Mouse (Mus musculus): ENCODE data around the gene Zfp970. TPM values are rescaled to one million over a fixed set of nuclear protein-coding genes. Genes with fewer than 3 reads are reported as not detected.
"Not testable (repeated sequence)": the region's sequence is repeated elsewhere in the genome, so short reads cannot be mapped to it uniquely, and the experiment has no call there.

Gene Zfp970
- polyA plus RNA-seq, 1 experiment from 2014 or later, result 13.1 TPM

GRCm38 (mm10) chr2:177523061-177523460, 58.5 kb downstream of the Zfp970 start:
- Histone ChIP-seq H3K4me3 (ENCODE audit: inconsistent target) (no peak overlapping the region), H3K79me2 (ENCODE audit: inconsistent target) (no peaks in the 10 kb centered on the region), H3K27ac (no peak overlapping the region), H3K36me3 (ENCODE audit: inconsistent target) (no peaks in the 10 kb centered on the region)
- 86% methylated on average over 14 of the region's 20 CpGs for WGBS (ENCODE audit: missing documents)

DNA sequence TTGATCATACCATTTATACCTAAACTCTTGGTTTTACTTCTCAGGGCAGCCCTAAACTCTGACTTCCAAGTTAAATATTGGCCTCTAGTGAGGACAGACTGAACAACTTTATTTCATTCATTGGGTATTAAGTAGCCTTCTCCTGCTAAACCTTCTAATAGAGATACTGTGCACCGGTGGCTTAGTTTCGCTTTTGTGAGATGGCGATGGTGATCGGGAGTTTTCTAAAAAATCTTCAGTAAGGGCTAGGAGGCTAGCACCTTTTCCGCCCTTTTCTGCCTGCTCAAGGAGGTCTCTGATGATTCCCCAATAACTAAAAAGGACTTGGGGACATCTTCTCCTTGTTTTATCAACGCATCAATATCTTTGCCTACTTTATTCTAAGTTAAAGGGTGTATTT, 59.1 kb downstream of the Zfp970 start:
- 89% methylated on average over 5 of the region's 6 CpGs for WGBS (ENCODE audit: missing documents)
- not testable (repeated sequence) for H3K4me3 ChIP-seq (ENCODE audit: inconsistent target); H3K27ac ChIP-seq; H3K36me3 ChIP-seq (ENCODE audit: inconsistent target); H3K79me2 ChIP-seq (ENCODE audit: inconsistent target)

DNA sequence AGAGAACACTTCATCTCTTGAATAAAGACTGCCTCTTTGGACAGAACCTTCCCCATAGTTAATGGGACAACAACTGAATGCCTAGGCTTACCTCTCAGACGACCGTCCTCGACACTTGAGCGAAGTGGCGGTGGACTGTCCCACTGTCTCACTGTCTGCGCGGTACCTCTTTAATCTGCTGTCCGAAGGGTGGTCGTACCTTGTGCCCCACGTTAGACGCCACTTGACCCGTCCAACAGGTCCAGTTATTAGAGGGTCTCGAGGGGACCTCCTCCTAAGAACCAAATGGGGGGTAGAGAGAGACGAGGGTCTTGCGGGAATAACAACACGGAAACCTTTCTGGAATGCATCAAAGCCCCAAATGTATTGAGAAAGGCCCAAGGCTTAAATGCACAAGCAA, 59.6 kb downstream of the Zfp970 start:
- WGBS (ENCODE audit: missing documents), result 96% methylated on average over 16 of the region's 16 CpGs
- H3K36me3 ChIP-seq (ENCODE audit: inconsistent target); H3K4me3 ChIP-seq (ENCODE audit: inconsistent target): not testable (repeated sequence)

More for the DNA sequence above, 59.6 kb downstream of the Zfp970 start:
- H3K27ac ChIP-seq; H3K79me2 ChIP-seq (ENCODE audit: inconsistent target): not testable (repeated sequence)

Other genes starting within 250 kb of the Zfp970 start
- gene Gm14409, start 197.7 kb upstream of the Zfp970 start, polyA plus RNA-seq (2018), result 0.33 TPM in 1 of 3 replicates, not detected in the others
- 0.20 TPM in 1 of 3 replicates, not detected in the others for gene Gm14412, start 140.4 kb upstream of the Zfp970 start, polyA plus RNA-seq (2018)
- 0.79 to 3.2 TPM (median 1.7 TPM) in 3 replicates for gene Gm14418, start 66.4 kb upstream of the Zfp970 start, polyA plus RNA-seq (2018)
- gene Gm14403, start 33.5 kb downstream of the Zfp970 start, polyA plus RNA-seq (2018), result 4.4 to 11.0 TPM (median 5.6 TPM) in 3 replicates
- gene Gm14406, start 113.5 kb downstream of the Zfp970 start, polyA plus RNA-seq (2018), result not detected in 3 replicates

Measured in macrophage (primary cell).